Mouse (Mus musculus): Measurements from ENCODE around the gene Tbc1d10c. TPM values are rescaled to one million over a fixed set of nuclear protein-coding genes. Genes with fewer than 3 reads are reported as not detected.

Tbc1d10c gene
- polyA plus RNA-seq, 1 experiment from 2014 or later = 8.1 TPM

GRCm38 (mm10) chr19:4171393-4172290 lies 19.4 kb downstream of the Tbc1d10c start:
- H3K4me2 ChIP-seq (ENCODE audit: low read depth, low read length) = no peak overlapping the region
- no peak overlapping the region for H3K9ac ChIP-seq (ENCODE audit: low read depth, low read length)
- H3K27ac ChIP-seq (ENCODE audit: low read length) = no peak overlapping the region
- WGBS (ENCODE audit: insufficient replicate concordance) = 37% methylated on average over 13 of the region's 13 CpGs
- peaks cover 17% of the 10 kb centered on the region for H3K4me1 ChIP-seq (ENCODE audit: control insufficient read depth, low read depth, low read length)
- H3K36me3 ChIP-seq (ENCODE audit: control insufficient read depth, insufficient read depth) = no peaks in the 10 kb centered on the region
- no peak for ATAC-seq (ENCODE audit: low read depth)
- no peaks in the 10 kb centered on the region for H3K27me3 ChIP-seq (ENCODE audit: control insufficient read depth, insufficient read depth, low read depth, low read length)
- no peak overlapping the region for H3K4me3 ChIP-seq (ENCODE audit: low read depth, low read length)
- H3K9me3 ChIP-seq (replicated peaks; ENCODE audit: control insufficient read depth, low read length) = no peaks in the 10 kb centered on the region

DNA sequence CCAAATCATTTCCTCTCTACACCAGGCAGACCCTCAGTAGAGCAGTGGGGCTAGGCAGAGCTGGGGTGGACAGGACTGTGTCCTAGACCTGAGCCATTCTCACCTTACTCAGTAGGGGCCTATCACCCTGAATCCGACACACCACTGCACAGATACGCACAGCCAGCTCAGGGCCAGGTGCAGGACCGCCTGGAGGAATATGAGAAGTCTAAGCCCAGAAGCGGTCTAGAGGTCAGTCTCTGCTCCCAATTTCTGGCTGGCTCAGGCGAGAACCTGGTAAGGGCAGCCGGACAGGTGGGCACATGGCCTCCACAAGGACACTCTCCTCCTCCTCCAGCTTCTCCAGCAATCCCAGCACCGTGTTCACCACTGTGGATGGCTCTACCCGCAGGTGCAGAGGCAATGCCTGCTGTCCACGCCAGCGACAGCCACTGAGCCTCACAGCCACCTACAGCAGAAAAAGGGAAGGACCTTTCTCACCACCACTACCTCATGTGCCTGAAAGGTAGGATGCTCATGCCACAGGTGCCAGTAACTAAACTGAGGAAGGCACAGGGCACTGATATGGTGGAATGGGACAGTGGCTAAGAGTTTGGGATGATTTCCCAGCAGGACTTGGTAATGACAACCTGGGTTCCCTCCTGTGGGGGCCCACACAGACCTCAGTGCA lies 20.2 kb downstream of the Tbc1d10c start:
- no peaks in the 10 kb centered on the region for H3K36me3 ChIP-seq (ENCODE audit: control insufficient read depth, insufficient read depth)
- H3K4me3 ChIP-seq (ENCODE audit: low read depth, low read length) = no peak overlapping the region
- H3K4me2 ChIP-seq (ENCODE audit: low read depth, low read length) = no peak overlapping the region
- 70% methylated on average over 10 of the region's 10 CpGs for WGBS (ENCODE audit: insufficient replicate concordance)
- no peaks in the 10 kb centered on the region for H3K27me3 ChIP-seq (ENCODE audit: control insufficient read depth, insufficient read depth, low read depth, low read length)
- H3K9me3 ChIP-seq (replicated peaks; ENCODE audit: control insufficient read depth, low read length) = no peaks in the 10 kb centered on the region
- no peak overlapping the region for H3K9ac ChIP-seq (ENCODE audit: low read depth, low read length)
- ATAC-seq (ENCODE audit: low read depth) = no peak
- H3K4me1 ChIP-seq (ENCODE audit: control insufficient read depth, low read depth, low read length) = peaks cover 17% of the 10 kb centered on the region
- H3K27ac ChIP-seq (ENCODE audit: low read length) = no peak overlapping the region

- peak overlapping the region; percentile 82 for H3K9ac ChIP-seq (ENCODE audit: low read depth, low read length)
- H3K4me1 ChIP-seq (ENCODE audit: control insufficient read depth, low read depth, low read length) = peaks cover 15% of the 10 kb centered on the region
- H3K4me3 ChIP-seq (ENCODE audit: low read depth, low read length) = peak overlapping the region; percentile 68
- peak overlapping the region; percentile 98 for H3K4me2 ChIP-seq (ENCODE audit: low read depth, low read length)
- ATAC-seq (ENCODE audit: low read depth) = peak; percentile 2; the same call in 1 of the 2 replicates
- no peaks in the 10 kb centered on the region for H3K27me3 ChIP-seq (ENCODE audit: control insufficient read depth, insufficient read depth, low read depth, low read length)
- H3K36me3 ChIP-seq (ENCODE audit: control insufficient read depth, insufficient read depth) = no peaks in the 10 kb centered on the region
- H3K27ac ChIP-seq (ENCODE audit: low read length) = peak overlapping the region; percentile 83
- 13% methylated on average over 27 of the region's 27 CpGs for WGBS (ENCODE audit: insufficient replicate concordance)
- H3K9me3 ChIP-seq (replicated peaks; ENCODE audit: control insufficient read depth, low read length) = no peaks in the 10 kb centered on the region
Measured at GRCm38 (mm10) chr19:4169810-4170209, 21.3 kb downstream of the Tbc1d10c start.

GRCm38 (mm10) chr19:4169378-4169784 lies 21.7 kb downstream of the Tbc1d10c start:
- Histone ChIP-seq H3K36me3 (ENCODE audit: control insufficient read depth, insufficient read depth) (no peaks in the 10 kb centered on the region), H3K4me1 (ENCODE audit: control insufficient read depth, low read depth, low read length) (peaks cover 20% of the 10 kb centered on the region)
- under 1% methylated on average over 43 of the region's 43 CpGs for WGBS (ENCODE audit: insufficient replicate concordance)

DNA sequence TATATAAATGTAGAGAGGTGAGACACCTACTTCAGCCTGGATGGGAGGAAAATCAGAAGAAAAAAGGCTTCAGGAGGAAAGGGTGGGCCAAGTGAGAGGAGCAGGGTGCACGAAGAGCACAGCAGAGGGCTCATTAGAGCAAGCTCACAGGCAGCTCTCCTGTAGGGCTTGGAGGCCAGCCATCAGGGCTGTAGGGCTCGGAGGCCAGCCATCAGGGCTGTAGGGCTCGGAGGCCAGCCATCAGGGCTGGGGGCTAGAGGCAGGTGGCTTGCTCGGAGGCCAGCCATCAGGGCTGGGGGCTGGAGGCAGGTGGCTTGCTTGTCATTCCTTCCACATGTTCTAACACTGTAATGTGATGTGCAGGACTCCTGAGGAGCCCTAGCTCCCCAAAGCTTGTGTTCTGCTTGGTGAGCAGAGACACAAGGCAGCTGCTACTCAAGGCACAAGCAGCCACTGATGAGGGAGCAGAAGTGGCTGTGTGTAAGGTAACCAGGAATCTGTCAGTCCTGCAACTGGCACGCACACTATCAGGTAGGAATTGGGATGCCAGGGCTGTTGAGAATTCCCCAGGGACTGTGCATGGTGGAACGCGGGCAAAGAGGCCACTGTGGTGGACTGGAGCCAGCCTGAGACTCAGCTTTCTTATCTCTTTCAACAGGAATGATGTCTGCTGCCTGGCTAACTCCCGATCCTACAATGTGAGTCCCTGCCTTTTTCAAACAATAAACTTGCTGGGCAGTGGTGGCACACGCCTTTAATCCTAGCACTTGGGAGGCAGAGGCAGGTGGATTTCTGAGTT lies 24.2 kb downstream of the Tbc1d10c start:
- Histone ChIP-seq H3K9me3 (replicated peaks; ENCODE audit: control insufficient read depth, low read length) (no peaks in the 10 kb centered on the region), H3K27me3 (ENCODE audit: control insufficient read depth, insufficient read depth, low read depth, low read length) (no peaks in the 10 kb centered on the region), H3K27ac (ENCODE audit: low read length) (peak overlapping the region; percentile 10; the same call in 1 of the 2 replicates), H3K4me1 (ENCODE audit: control insufficient read depth, low read depth, low read length) (peaks cover 38% of the 10 kb centered on the region), H3K36me3 (ENCODE audit: control insufficient read depth, insufficient read depth) (no peaks in the 10 kb centered on the region), H3K4me3 (ENCODE audit: low read depth, low read length) (no peak overlapping the region), H3K9ac (ENCODE audit: low read depth, low read length) (no peak overlapping the region), H3K4me2 (ENCODE audit: low read depth, low read length) (no peak overlapping the region)
- ATAC-seq (ENCODE audit: low read depth) = no peak
- WGBS (ENCODE audit: insufficient replicate concordance) = 61% methylated on average over 9 of the region's 9 CpGs

More at GRCm38 (mm10) chr19:4169378-4169784, 21.7 kb downstream of the Tbc1d10c start:
- H3K4me3 ChIP-seq (ENCODE audit: low read depth, low read length) = peak overlapping the region; percentile 68
- H3K27me3 ChIP-seq (ENCODE audit: control insufficient read depth, insufficient read depth, low read depth, low read length) = no peaks in the 10 kb centered on the region
- no peaks in the 10 kb centered on the region for H3K9me3 ChIP-seq (replicated peaks; ENCODE audit: control insufficient read depth, low read length)
- H3K27ac ChIP-seq (ENCODE audit: low read length) = peak overlapping the region; percentile 83
- peak overlapping the region; percentile 82 for H3K9ac ChIP-seq (ENCODE audit: low read depth, low read length)
- peak overlapping the region; percentile 98 for H3K4me2 ChIP-seq (ENCODE audit: low read depth, low read length)
- peak; percentile 93 for ATAC-seq (ENCODE audit: low read depth)

DNA sequence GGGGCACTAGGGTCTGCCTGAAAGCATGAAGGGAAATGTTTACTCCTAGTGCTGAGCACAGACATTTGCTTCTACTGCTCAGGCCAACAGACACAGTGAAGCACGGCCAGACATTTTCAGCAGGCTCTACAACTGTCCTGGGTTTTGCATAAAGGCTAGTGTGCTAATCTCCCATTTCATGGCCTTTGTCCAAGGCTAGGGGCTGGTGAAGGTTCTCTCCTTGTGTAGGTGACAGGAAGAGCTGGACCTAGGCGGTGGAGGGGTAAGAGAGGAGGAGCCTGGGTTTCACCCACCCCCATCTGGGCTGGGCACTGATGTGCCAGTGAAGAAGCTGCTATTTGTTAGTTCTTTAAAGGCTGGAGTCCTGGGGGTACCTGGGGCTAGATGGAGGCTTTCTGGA lies 26.4 kb downstream of the Tbc1d10c start:
- no peak overlapping the region for H3K4me3 ChIP-seq (ENCODE audit: low read depth, low read length)
- H3K9me3 ChIP-seq (replicated peaks; ENCODE audit: control insufficient read depth, low read length) = no peaks in the 10 kb centered on the region
- no peak overlapping the region for H3K9ac ChIP-seq (ENCODE audit: low read depth, low read length)
- peak overlapping the region; percentile 29 for H3K27ac ChIP-seq (ENCODE audit: low read length)
- H3K4me1 ChIP-seq (ENCODE audit: control insufficient read depth, low read depth, low read length) = peaks cover 33% of the 10 kb centered on the region
- WGBS (ENCODE audit: insufficient replicate concordance) = 38% methylated on average over 2 of the region's 2 CpGs
- H3K4me2 ChIP-seq (ENCODE audit: low read depth, low read length) = no peak overlapping the region
- no peaks in the 10 kb centered on the region for H3K27me3 ChIP-seq (ENCODE audit: control insufficient read depth, insufficient read depth, low read depth, low read length)
- peaks cover 2% of the 10 kb centered on the region; the same call in 1 of the 2 replicates for H3K36me3 ChIP-seq (ENCODE audit: control insufficient read depth, insufficient read depth)
- no peak for ATAC-seq (ENCODE audit: low read depth)

DNA sequence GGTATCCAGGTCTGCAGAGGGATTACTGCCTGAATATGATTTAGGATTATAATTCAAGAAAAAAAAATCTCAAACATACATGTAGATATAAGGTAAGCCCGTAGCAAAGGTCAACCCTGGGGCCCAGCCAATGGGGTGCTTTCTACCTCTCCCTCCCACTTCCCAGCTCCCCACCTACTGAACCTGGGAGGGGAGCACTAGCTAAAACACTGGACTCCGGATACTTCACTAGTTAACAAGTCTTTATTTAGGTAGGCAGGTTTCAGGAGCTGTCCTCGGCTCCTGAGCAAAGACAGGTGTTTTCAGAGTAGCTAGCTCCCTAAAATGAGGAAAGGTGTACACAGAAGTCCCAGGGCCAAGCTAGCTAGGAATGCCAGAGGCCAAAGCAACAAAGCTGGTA lies 27.0 kb downstream of the Tbc1d10c start:
- no peak overlapping the region for H3K9ac ChIP-seq (ENCODE audit: low read depth, low read length)
- peaks cover 32% of the 10 kb centered on the region for H3K4me1 ChIP-seq (ENCODE audit: control insufficient read depth, low read depth, low read length)
- WGBS (ENCODE audit: insufficient replicate concordance) = 65% methylated on average over 3 of the region's 3 CpGs

DNA sequence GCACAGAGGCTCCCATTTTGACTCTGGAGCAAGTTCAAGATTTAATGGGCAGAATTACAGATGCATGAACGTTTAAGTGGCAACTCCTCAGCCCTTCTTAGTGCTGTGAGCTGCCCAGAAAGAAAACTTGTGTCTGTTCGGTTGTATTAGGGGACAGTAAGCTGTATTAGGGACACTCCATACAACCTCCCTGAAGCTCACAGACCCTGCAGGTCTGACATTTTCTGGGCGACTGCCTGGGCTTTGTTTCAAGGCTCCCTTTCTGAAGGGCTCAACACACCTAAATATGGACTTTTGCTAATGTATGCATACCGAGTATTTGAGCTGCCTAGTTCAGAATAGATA lies 27.6 kb downstream of the Tbc1d10c start:
- Histone ChIP-seq H3K9me3 (replicated peaks; ENCODE audit: control insufficient read depth, low read length) (no peaks in the 10 kb centered on the region), H3K4me3 (ENCODE audit: low read depth, low read length) (peak overlapping the region; percentile 77), H3K9ac (ENCODE audit: low read depth, low read length) (peak overlapping the region; percentile 79), H3K27me3 (ENCODE audit: control insufficient read depth, insufficient read depth, low read depth, low read length) (no peaks in the 10 kb centered on the region), H3K4me1 (ENCODE audit: control insufficient read depth, low read depth, low read length) (peaks cover 32% of the 10 kb centered on the region), H3K4me2 (ENCODE audit: low read depth, low read length) (peak overlapping the region; percentile 66), H3K27ac (ENCODE audit: low read length) (peak overlapping the region; percentile 29), H3K36me3 (ENCODE audit: control insufficient read depth, insufficient read depth) (peaks cover 7% of the 10 kb centered on the region)
- no peak for ATAC-seq (ENCODE audit: low read depth)
- WGBS (ENCODE audit: insufficient replicate concordance) = 30% methylated on average over 4 of the region's 4 CpGs

More for the DNA sequence above, 27.0 kb downstream of the Tbc1d10c start:
- Histone ChIP-seq H3K4me2 (ENCODE audit: low read depth, low read length) (0 out of 2 replicates have a peak overlapping the region, but pooled peaks have one; percentile 66), H3K27me3 (ENCODE audit: control insufficient read depth, insufficient read depth, low read depth, low read length) (no peaks in the 10 kb centered on the region), H3K9me3 (replicated peaks; ENCODE audit: control insufficient read depth, low read length) (no peaks in the 10 kb centered on the region), H3K36me3 (ENCODE audit: control insufficient read depth, insufficient read depth) (peaks cover 3% of the 10 kb centered on the region), H3K27ac (ENCODE audit: low read length) (peak overlapping the region; percentile 29), H3K4me3 (ENCODE audit: low read depth, low read length) (no peak overlapping the region)
- ATAC-seq (ENCODE audit: low read depth) = 0 out of 2 replicates have a peak, but pooled peaks have one; percentile 12

All from liver, embryonic 16.5 days (tissue).